Mouse (Mus musculus) macrophage (primary cell): ENCODE measurements around the gene Acox3. TPM values are rescaled to one million over a fixed set of nuclear protein-coding genes. Genes with fewer than 3 reads are reported as not detected.
A peak's percentile ranks its signal among the peaks of the same experiment; 100 is the strongest.
"Not testable (repeated sequence)": the region's sequence is repeated elsewhere in the genome, so short reads cannot be mapped to it uniquely, and the experiment has no call there.

Experiments
- H3K27ac ChIP-seq: fragments of 350-480 bp; formaldehyde crosslinking; 2 replicates; pipeline ENCODE4 v1.9.0; 2021
- H3K36me3 ChIP-seq: fragments of 350-480 bp; formaldehyde crosslinking; 2 replicates; pipeline ENCODE4 v1.9.0; 2021; ENCODE audit errors: inconsistent target
- H3K4me3 ChIP-seq: fragments of 350-480 bp; formaldehyde crosslinking; 2 replicates; pipeline ENCODE4 v1.9.0; 2021; ENCODE audit errors: inconsistent target
- H3K79me2 ChIP-seq: fragments of 350-480 bp; formaldehyde crosslinking; 2 replicates; pipeline ENCODE4 v1.9.0; 2021; ENCODE audit errors: inconsistent target
- WGBS: methylation state at CpG from one replicate; pipeline ENCODE4 v1.1.7; 2026; ENCODE audit warnings: inconsistent platforms; ENCODE audit not compliant: missing documents; 5-methylcytosine and 5-hydroxymethylcytosine counted together
- polyA plus RNA-seq: library from polyadenylated mRNA; stranded (reverse); fragments of 250-400 nt; gene quantifications from 3 replicates; pipeline ENCODE4 v1.2.4, GENCODE M21; 2018; ENCODE audit warnings: inconsistent platforms

Acox3 gene
- polyA plus RNA-seq, 1 experiment from 2014 or later, result 75.8 TPM

DNA sequence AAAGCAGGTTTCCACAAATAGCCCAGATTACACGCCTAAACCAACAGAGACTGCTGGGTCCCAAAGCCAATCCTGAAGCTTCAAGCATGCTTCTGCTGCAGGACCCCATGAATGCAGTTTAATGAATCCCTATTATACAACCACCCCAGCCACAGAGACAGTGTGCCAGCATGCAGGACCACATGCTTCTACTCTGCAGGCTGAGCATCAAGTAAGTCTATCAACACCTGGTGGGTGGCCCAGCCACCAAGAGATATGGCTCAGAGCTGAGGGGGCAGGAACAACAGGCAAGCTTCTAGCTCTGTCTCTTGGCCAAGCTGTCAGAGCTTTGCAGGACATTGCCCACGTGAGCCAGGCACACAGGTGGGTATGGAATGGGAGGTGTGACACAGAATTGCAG, 20.2 kb upstream of the Acox3 start:
- peaks cover 89% of the 10 kb centered on the region for H3K36me3 ChIP-seq
- no peak overlapping the region for H3K4me3 ChIP-seq
- WGBS, result 100% methylated on average over 2 of the region's 2 CpGs
- no peaks in the 10 kb centered on the region for H3K79me2 ChIP-seq
- no peak overlapping the region for H3K27ac ChIP-seq

DNA sequence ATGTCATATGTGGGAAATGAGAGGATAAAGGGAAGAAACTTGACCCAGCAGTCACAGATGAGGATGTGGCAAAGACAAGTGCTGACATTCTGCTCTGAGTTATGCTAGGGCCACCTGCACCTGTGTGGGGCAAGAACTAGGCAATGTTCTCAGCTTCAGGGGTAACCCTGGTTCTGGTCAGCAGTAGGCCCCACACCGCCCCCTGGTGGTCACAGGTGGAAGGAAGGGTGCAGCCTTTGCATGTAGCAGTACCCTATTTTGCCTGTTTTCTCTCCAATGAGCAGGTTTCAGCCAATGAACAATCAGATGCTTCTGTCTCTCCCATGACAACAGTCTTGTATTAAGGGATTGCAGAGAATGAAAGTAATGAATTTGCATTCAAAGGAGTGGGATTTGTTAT, 19.4 kb upstream of the Acox3 start:
- Histone ChIP-seq H3K79me2 (no peaks in the 10 kb centered on the region), H3K36me3 (peaks cover 88% of the 10 kb centered on the region)
- WGBS, result 0% methylated on average over 1 of the region's 1 CpGs

DNA sequence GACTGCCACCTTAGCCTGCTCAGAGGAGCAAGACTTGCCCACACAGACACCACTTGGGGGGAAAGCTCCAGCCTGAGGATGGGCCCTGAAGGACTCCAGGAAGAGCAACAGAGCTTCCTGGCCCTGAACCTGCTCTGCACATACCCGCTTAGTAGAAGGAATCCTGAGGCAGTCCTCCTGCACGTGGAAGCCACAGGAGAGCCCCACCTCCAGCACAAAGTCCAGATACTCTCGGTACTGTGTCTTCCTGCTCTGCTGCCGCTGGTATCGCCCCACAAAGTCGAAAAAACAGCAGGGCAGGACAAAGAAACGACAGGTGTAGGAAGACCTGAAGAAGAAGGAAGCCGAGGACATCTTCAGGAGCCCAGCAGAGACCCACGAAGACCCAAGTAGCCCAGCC, 17.6 kb upstream of the Acox3 start:
- 90% methylated on average over 9 of the region's 9 CpGs for WGBS
- Histone ChIP-seq H3K4me3 (no peak overlapping the region), H3K36me3 (peaks cover 88% of the 10 kb centered on the region), H3K27ac (no peak overlapping the region), H3K79me2 (no peaks in the 10 kb centered on the region)

More for the DNA sequence above, 19.4 kb upstream of the Acox3 start:
- no peak overlapping the region for H3K27ac ChIP-seq
- no peak overlapping the region for H3K4me3 ChIP-seq

DNA sequence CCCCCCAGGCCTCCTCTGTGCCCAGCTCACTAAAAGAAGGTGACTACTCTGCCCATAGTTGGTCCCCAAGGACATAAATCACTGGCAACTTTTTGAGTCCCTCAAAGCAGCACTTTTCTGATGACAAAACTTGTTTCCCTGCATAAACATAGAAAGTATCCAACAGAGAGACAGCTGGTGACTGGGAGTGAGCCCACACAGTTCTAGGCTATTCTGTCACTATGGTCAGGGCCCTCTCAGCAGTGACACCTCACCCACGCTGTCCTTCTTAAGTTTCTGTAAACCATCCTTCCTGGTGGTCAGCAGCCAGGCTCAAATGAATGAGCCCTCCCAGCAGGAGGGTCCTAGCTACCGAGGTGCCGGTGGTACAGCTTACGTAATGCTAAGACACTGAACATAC, 16.2 kb upstream of the Acox3 start:
- no peak overlapping the region for H3K4me3 ChIP-seq
- H3K79me2 ChIP-seq, result no peaks in the 10 kb centered on the region
- WGBS, result 72% methylated on average over 4 of the region's 4 CpGs
- H3K36me3 ChIP-seq, result peaks cover 93% of the 10 kb centered on the region
- no peak overlapping the region for H3K27ac ChIP-seq

DNA sequence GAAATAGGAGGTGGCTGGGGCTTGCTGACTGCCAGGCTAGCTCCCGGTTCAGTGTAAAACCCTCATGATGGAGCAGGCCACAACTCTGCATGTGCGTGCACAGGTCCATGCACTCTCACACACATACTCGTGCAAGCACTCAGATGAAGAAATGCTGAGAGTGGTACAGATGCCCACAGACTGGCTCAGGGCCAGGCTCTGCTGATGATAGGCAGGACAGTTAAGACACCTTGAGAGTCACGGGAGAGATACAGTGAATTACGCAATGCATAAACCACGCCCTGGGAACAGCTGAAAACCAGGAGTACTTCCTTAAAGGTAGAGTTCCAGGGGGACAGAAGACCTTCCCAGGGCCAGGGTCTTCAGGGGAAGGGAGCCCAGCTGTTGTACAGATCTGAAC, 11.3 kb upstream of the Acox3 start:
- 79% methylated on average over 6 of the region's 6 CpGs for WGBS
- Histone ChIP-seq H3K27ac (no peak overlapping the region), H3K4me3 (no peak overlapping the region), H3K36me3 (peaks cover 61% of the 10 kb centered on the region), H3K79me2 (peaks cover 12% of the 10 kb centered on the region)

DNA sequence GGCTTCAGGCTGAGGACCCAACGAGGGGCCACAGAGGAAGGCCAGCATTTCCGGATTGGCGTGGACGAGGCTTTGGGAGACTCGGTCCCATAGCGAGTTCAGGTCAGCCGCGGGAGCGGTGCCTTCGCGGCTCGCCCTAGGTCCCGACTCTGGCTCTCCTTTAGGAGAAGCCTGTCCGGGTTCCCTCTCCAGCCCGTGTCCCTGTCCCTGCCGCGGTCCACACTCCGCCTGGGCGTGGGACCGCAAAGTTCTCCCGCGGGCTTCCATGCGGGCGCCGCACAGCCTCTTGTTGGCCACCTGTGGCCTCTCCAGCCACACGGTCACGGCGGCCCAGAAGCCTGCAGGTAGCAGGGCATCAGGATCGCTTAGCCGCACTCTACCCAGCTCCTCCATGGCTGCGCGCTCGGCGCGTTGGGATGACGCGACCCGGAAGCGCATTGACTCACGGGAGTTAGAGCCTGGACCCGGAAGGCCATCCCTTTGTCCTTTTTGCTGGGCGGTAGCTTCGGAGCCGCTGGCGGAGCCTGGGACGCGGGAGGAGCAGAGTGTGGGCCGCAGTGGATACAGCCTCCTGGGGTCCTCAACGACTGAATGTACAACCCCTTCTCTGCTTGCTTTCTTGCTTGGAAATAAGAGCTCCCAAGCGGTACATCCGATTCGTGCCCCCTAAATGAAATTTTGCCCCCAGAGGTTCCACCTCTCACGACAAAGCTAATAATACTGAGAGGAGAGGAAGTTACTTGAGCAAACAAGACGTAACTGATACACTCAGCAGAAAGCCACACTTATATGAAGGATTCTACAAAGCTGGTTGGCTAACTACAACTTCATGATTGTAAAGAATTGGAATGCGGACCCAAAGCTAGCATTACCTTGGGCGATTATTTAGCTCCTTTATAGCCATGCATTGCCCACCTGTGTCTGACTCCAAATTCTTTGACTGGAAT, 7.9 kb upstream of the Acox3 start, which contains the start of gene Trmt44:
TSS of gene Trmt44 (minus strand) at position 418 of the 947 bp plus-strand sequence.
- peaks cover 31% of the 10 kb centered on the region for H3K36me3 ChIP-seq
- H3K27ac ChIP-seq, result peak within 1 kb of the TSS; percentile 76
- peak within 1 kb of the TSS; percentile 85 for H3K4me3 ChIP-seq
- WGBS, result 4% methylated on average over 53 of the region's 56 CpGs
- H3K79me2 ChIP-seq, result peaks cover 12% of the 10 kb centered on the region

DNA sequence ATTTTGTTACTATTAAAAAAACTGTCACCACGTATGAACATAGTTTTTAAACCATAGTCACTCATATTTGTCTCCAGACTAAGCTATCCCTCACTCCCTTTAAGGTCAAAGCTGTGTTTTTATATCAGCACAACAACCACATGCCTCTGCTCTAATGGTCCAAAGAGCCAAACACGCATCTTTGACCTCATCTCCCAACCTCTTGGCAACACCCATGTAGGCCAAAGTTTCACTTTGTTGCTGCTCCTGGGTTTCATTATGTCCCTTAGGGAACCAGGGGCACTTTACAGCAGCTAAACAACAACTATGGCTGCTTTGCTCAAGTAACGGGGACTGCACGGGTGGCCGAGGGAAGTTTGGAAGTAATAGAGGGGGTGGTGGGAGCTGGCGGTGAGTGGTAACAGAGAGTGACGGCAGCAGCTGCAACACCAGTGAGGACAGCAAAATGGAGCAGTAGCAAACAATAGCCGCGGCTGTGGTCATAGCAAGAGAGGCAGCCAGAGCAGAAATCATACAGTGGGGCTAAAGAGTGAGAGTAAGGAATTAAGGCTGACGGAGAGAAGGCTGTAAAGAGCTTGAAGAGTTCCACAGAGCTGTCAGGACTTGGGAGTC, 6.3 kb upstream of the Acox3 start:
- WGBS, result 95% methylated on average over 7 of the region's 10 CpGs

DNA sequence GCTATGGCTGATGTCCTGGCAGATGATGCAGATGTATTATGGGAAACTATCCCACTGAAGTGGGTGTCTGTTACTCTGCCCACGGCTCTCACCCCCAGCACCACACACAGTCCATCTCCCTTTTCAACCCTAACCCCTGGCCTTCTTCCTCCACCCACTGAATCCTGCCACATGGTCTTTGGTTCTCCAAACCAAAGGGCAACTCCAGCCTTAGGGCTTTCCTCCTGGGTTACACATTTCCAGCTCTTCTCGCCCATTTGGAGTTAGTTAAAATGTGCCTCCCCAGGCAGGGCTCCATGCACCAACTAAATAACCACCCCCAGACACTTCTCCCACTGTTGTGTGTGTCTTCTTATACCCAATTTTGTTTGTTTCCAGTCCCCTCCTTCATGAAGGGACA, 4.4 kb upstream of the Acox3 start:
- H3K27ac ChIP-seq, result no peak overlapping the region
- no peak overlapping the region for H3K4me3 ChIP-seq
- no peaks in the 10 kb centered on the region for H3K36me3 ChIP-seq
- peaks cover 12% of the 10 kb centered on the region for H3K79me2 ChIP-seq
- 82% methylated on average over 2 of the region's 2 CpGs for WGBS

More for the DNA sequence above, 6.3 kb upstream of the Acox3 start:
- Histone ChIP-seq H3K36me3 (peaks cover 16% of the 10 kb centered on the region; the same call in 1 of the 2 replicates), H3K27ac (no peak overlapping the region), H3K4me3 (no peak overlapping the region), H3K79me2 (peaks cover 12% of the 10 kb centered on the region)

DNA sequence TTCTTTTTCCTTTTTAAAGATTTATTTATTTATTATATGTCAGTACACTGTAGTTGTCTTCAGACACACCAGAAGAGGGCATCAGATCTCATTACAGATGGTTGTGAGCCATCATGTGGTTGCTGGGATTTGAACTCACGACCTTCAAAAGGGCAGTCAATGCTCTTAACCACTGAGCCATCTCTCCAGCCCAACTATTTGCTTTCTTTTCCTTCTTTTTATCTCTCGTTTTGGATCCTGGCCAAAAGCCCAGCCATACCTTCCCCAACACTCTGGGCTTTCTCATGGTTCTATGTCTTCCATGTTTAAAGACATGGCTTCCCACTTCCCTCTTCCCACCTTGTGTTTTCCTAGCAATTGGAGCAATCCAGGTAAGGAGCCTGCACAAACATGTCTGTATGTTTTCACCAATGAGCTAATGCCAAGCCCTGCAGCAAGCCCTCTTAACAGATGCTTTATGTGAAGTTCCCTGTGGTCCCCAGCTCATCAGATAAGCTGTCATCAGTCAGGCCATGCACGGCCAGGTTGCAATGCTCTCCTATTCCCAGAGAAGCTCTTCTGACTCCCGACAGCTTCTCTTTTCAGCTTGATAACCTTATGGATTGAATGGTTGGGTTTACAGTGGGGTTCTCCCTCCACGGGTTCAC, 3.5 kb upstream of the Acox3 start:
- H3K79me2 ChIP-seq, result peaks cover 4% of the 10 kb centered on the region
- H3K36me3 ChIP-seq, result no peaks in the 10 kb centered on the region
- no peak overlapping the region for H3K27ac ChIP-seq
- WGBS, result 56% methylated on average over 5 of the region's 5 CpGs
- no peak overlapping the region for H3K4me3 ChIP-seq

DNA sequence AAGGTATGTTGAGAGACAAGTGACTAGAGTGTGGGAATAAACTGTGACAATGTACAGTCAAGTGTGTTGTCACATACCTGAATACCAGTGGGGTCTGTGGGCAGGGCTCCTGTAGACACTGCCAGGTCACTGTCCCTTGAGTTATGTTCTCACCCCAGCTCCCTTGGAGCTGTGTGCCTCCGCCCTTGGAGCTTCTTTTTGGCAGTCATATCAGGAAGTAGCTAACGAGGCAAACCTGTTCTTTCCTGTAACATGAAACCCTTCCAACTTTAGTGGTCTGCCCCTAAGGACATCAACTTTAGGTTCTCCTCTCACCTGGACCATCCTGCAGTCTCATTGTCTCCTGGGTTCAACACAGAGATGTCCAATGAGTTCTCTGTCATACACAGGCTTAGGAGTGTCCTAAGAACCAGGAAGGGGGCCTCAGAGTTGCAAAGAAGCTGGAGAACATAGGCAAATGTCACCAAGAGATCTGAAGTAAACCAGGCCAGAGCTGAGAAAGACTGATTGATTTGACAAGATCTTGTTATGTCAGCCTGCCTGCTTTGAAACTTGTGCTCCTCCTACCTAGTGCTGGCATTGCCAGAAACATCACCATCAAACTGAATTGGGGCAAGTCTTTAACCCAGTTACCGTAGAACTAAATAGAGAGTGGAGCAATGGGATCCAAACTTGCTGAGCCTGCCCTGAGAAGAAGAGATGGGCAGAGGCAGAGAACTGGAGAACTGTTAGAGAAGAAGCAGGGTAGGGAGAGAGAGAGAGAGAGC, 2.5 kb upstream of the Acox3 start:
- H3K36me3 ChIP-seq, result no peaks in the 10 kb centered on the region; the same call in 1 of the 2 replicates
- 54% methylated on average over 3 of the region's 3 CpGs for WGBS
- H3K27ac ChIP-seq, result no peak overlapping the region
- no peak overlapping the region for H3K4me3 ChIP-seq
- H3K79me2 ChIP-seq, result peaks cover 10% of the 10 kb centered on the region

DNA sequence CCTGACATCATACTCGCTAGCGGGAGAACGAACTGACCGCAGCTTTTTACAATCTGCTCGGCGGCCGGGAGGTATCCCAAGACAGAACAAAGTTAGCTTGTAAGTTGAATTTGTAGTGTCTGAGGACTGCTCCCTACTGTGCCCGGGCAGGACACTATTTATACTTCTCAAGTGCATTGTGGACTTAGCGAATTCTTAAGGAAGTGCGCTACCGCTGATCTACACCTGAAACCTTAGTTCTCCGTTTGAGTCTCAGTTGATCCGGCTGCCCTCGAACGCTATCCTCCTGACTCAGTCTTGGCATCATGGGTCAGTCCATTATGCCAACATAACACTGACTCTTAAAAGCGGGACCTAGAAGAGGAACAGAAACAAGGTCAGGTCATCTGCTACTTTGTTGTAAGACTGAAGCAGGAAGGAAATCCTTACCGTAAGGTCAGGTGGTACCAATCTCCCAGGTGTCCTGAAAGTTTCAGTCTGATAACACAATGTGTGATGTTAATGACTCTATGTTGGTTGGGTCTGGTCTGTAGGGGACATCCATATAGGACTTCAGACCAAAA, 462 bp downstream of the Acox3 start:
- Histone ChIP-seq H3K79me2 (peaks cover 38% of the 10 kb centered on the region), H3K4me3 (peak overlapping the region; percentile 88), H3K27ac (peak overlapping the region; percentile 94), H3K36me3 (peaks cover 21% of the 10 kb centered on the region)
- under 1% methylated on average over 17 of the region's 17 CpGs for WGBS

DNA sequence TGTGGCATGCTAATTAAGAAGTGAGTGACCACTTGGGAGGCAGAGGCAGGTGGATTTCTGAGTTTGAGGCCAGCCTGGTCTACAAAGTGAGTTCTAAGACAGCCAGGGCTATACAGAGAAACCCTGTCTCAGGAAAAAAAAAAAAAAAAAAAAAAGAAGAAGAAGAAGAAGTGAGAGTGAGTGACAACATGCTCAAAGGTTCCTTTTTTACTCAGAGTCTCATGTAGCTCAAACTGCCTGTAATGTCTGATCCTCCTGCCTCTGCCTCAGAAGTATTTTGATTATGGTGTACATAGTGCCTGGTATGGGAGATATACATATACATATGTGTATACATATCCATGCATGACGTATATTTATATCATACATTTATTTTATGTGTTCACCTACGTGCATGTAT, 1.4 kb downstream of the Acox3 start:
- WGBS, result 52% methylated on average over 2 of the region's 2 CpGs
- not testable (repeated sequence) for H3K4me3 ChIP-seq
- Histone ChIP-seq H3K27ac (peak overlapping the region; percentile 94), H3K36me3 (peaks cover 31% of the 10 kb centered on the region), H3K79me2 (peaks cover 38% of the 10 kb centered on the region)

DNA sequence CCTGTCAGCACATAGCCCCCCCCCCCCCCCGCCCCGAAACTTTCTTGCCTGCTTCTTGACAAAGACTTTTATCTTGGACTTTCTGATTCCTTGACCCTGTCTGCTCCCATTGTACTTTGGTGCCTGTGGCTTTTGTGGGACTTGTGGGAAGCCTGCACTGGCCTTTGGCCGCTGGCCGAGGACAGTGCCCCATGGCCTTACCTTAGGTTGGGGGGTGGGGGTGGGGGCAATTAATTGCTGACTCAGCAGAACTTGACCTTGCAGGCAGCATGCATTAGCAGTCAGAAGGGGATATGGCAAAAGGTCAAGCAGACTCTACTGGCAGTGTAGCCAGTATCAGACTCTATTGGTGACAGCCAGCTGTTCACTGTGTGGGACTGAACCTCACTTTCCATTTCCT, 8.7 kb downstream of the Acox3 start:
- no peak overlapping the region for H3K4me3 ChIP-seq
- H3K36me3 ChIP-seq, result peaks cover 90% of the 10 kb centered on the region
- 92% methylated on average over 4 of the region's 4 CpGs for WGBS
- no peak overlapping the region for H3K27ac ChIP-seq
- peaks cover 17% of the 10 kb centered on the region for H3K79me2 ChIP-seq
